Mouse (Mus musculus) thymus, postnatal 25 days (tissue): ENCODE results near the gene Bap1.
A peak's percentile ranks its signal among the peaks of the same experiment; 100 is the strongest.

Experiments
- DNase-seq: peaks from one replicate; pipeline ENCODE4 v3.0.0; 2022

Gene Bap1

GRCm38 (mm10) chr14:31251084-31251604 is at the start of gene Bap1, which contains the start of gene Phf7:
Gene Bap1 (plus strand): TSS chr14:31251450.
Gene Phf7 (minus strand): TSS chr14:31251317.
- peak; percentile 97 for DNase-seq

GRCm38 (mm10) chr14:31204844-31205243 is 46.4 kb upstream of the Bap1 start:
- DNase-seq = no peak

- no peak for DNase-seq
Observed at GRCm38 (mm10) chr14:31205244-31205561, 46.0 kb upstream of the Bap1 start.

- DNase-seq = peak; percentile 48
Observed at GRCm38 (mm10) chr14:31205562-31206467, 45.4 kb upstream of the Bap1 start.

GRCm38 (mm10) chr14:31206472-31206981 is 44.7 kb upstream of the Bap1 start:
- DNase-seq = peak; percentile 97

- DNase-seq = no peak
Observed at GRCm38 (mm10) chr14:31207070-31207830, 44.0 kb upstream of the Bap1 start.

- DNase-seq = no peak
Observed at GRCm38 (mm10) chr14:31208084-31208483, 43.2 kb upstream of the Bap1 start, which contains the start of gene Tnnc1. Gene Tnnc1 (plus strand): TSS chr14:31208312.

- no peak for DNase-seq
Observed at GRCm38 (mm10) chr14:31209133-31209557, 42.1 kb upstream of the Bap1 start.

GRCm38 (mm10) chr14:31211854-31212253 is 39.4 kb upstream of the Bap1 start:
- no peak for DNase-seq

GRCm38 (mm10) chr14:31212499-31212898 is 38.8 kb upstream of the Bap1 start:
- DNase-seq = no peak

- no peak for DNase-seq
Observed at GRCm38 (mm10) chr14:31213868-31214267, 37.4 kb upstream of the Bap1 start.

- no peak for DNase-seq
Observed at GRCm38 (mm10) chr14:31214684-31215083, 36.6 kb upstream of the Bap1 start.

- peak; percentile 80 for DNase-seq
Observed at GRCm38 (mm10) chr14:31215157-31216002, 35.9 kb upstream of the Bap1 start.

- DNase-seq = no peak
Observed at GRCm38 (mm10) chr14:31216846-31217245, 34.4 kb upstream of the Bap1 start, which contains the start of gene Nisch. Gene Nisch (minus strand): TSS chr14:31216946.

- peak; percentile 16 for DNase-seq
Observed at GRCm38 (mm10) chr14:31217666-31218065, 33.6 kb upstream of the Bap1 start, which contains the start of gene Sema3g. Gene Sema3g (plus strand): TSS chr14:31217860.

GRCm38 (mm10) chr14:31226978-31227377 is 24.3 kb upstream of the Bap1 start:
- DNase-seq = no peak

- no peak for DNase-seq
Observed at GRCm38 (mm10) chr14:31228234-31228633, 23.0 kb upstream of the Bap1 start.

- DNase-seq = no peak
Observed at GRCm38 (mm10) chr14:31230442-31230841, 20.8 kb upstream of the Bap1 start.

GRCm38 (mm10) chr14:31232404-31233069 is 18.7 kb upstream of the Bap1 start:
- DNase-seq = no peak

GRCm38 (mm10) chr14:31233070-31233995 is 17.9 kb upstream of the Bap1 start:
- DNase-seq = no peak
